Mouse (Mus musculus) erythroblast, embryonic 14.5 days (primary cell): ENCODE measurements around the gene 4933416C03Rik.

Experiments used
- GATA1 ChIP-seq: IDR thresholded peaks from 2 replicates; pipeline ENCODE4 v1.6.1; 2012; ENCODE audit warnings: low read length, inconsistent platforms, mixed read lengths
- TAL1 ChIP-seq: IDR thresholded peaks from 3 replicates; pipeline ENCODE4 v1.6.1; 2012; ENCODE audit warnings: low read length, inconsistent platforms, mixed read lengths

- TF ChIP-seq TAL1 (no peak), GATA1 (no peak)
These were observed 17.3 kb downstream of the 4933416C03Rik start for GRCm38 (mm10) chr10:116096466-116096865.
